Mouse (Mus musculus) c-Kit-positive CD71-positive TER-119-negative erythroid progenitor cells, embryonic 14.5 days (primary cell): Measurements from ENCODE around the gene Olfr131.
"Not testable (repeated sequence)": the region's sequence is repeated elsewhere in the genome, so short reads cannot be mapped to it uniquely, and the experiment has no call there.

Source experiments
- DNase-seq: peaks from one replicate; pipeline ENCODE4 v3.0.0-alpha.2; 2013; ENCODE audit warnings: low read depth

Olfr131 gene

DNA sequence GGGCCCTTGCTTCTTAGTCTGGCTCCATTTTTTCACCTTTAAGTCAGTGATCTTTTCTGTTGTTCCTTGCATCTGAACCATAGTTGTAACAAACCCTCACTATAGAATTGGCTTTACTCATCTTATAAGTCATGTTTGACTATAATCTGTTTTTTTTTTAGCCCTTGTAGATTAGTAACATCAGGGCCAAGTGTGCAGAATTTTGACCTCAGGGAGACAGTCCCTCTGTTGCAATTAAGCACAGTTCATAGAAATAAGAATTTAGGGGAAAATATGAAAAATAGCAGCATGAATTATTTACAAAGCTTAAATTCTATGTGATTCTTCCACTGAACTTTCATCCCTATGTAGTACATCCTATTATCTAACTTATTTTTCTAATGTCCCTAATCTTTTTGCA, at the start of gene Olfr131:
Gene Olfr131 (minus strand): TSS at position 101 of the 400 bp plus-strand sequence.
- DNase-seq = no peak

DNA sequence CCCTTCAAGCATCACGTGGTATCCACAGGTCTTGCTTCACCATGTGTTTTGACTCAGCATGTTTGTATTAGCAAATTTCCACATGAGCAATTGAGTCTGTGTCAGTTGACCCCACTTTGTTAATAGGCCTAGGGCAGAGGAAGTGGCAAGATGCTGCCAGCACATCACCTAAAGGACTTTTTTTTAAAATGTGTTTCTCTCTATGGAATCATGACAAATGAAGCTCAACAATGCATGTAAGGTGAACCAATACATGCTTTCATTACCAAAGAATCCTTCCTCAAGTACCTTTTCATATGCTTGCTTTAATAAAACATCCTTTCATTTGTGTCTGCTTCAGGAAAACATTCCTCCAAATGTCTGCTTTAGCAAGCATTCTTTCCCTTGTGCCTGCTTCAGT, 45.9 kb upstream of the Olfr131 start, which contains the start of gene Olfr132:
Gene Olfr132 (minus strand): TSS at position 101 of the 400 bp plus-strand sequence.
- no peak for DNase-seq

DNA sequence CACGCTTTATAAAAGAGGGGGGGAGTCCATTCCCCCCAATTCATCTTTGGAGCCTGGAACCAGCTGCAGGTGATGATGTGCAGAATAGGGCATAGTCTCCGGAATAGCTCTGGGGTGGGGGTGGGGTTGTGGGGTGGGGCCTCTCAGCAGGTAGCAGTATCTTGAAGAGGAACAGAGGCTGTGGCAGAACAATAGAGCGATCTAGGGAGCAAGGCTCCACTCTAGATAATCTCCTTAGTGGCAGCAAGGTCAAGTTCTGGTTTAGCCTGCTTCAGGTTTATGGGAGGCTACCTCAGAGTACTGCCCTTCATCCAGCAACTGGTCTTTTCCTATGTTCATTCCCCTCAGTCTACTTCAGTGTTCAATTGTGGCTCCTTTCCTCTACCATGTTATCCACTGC, 36.9 kb upstream of the Olfr131 start:
- DNase-seq = not testable (repeated sequence)

DNA sequence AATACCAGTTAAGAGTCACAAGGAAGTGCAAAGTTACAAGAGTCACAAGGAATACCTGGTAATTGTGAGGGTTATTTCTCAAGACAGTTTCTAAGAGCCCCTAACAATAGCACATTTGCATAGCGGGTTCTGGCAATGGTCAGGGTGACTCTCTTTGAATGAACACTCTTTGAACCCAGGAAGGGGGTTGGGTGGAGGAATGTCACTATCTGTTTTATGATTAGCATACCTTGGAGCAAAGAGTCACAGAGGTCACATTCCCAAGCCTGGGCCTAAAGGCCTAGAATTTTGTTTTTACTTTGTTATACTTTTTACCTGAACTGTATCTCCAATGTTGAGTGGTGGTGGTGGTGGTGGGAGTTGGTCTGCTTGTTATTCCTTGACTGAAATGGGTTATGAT, 35.7 kb upstream of the Olfr131 start:
- DNase-seq = not testable (repeated sequence)

DNA sequence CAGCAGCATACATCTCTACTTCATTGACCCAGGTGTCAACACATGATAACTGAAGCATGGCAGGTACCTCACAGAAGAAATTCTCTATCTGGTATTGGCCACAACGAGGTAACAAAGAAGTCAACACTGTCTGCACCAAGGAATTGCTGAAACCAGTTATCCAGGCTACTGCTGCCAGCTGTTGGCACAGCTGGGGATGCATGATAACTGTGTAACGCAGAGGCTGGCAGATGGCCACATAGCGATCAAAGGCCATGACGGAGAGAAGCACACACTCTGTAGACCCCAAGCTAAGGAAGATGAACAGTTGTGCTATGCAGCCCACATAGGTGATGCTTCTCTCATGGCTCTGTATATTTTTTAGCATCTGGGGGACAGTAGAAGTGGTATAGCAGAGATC, 6.1 kb downstream of the Olfr131 start:
- DNase-seq = no peak

DNA sequence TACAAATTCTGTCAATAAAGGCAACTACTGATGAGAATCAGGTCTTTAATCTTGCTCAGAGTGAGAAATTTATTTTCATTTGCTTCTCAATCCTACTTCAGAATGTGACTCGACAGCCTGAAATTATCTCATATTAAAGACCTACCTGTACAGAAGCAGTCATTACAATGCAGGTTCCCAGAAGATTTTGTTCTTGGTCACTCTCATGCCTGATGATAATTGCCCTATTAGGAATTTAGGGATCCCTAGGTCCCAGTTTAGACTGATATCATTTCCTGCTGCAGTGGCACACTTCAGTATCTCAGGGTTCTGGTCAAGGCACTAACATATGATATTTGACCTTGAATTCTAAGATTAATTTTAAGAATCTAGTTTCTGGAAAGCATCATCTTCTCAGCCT, 24.9 kb downstream of the Olfr131 start, which contains the start of gene Olfr130:
Gene Olfr130 (plus strand): TSS at position 301 of the 400 bp plus-strand sequence.
- no peak for DNase-seq

DNA sequence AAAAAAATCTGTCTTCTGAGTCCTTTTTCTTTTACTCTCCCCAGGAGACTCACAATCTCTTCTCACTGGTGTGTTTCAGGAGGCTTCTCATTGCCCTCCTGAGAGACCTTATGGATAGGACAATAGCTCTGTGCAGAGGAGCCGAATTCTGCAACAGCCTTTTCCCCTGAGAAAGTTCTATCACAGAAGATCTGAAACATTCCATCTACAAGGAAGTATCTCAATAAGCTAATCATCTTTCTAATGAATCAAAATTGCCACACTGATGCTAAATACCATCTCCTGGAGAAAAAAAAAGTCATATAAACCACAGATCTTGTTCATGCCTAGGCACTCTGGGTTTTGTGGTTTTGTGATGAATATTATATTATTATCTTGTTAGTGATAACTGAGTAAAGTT, 28.5 kb downstream of the Olfr131 start, which contains the start of gene Olfr129:
Gene Olfr129 (minus strand): TSS at position 101 of the 400 bp plus-strand sequence.
- no peak for DNase-seq
